ENCODE assay signal across 23 mouse cellular contexts in genomic region chr7:117003167-117003566, GRCm38 (mm10).
A peak's percentile ranks its signal among the peaks of the same experiment; 100 is the strongest.
DNase-seq lines count a peak whose midpoint lies in the region; ATAC-seq lines count a peak whose summit lies in the region.
"Had no signal": no experiment of that assay in that cellular context is flagged by ENCODE, and none has a peak within 500 bp of the region (broad histone marks: within the 10 kb centered on the region; RNA-seq: fewer than 3 reads in every experiment).

No protein-coding gene starts in this region.

- H3K9ac ChIP-seq in heart, embryonic 12.5 days: no peak overlapping the region
- H3K9ac ChIP-seq: embryonic facial prominence, embryonic 12.5 days; forebrain, embryonic 13.5 days; forebrain, embryonic 15.5 days; forebrain, postnatal 0 days had no signal

- H3K27me3 ChIP-seq in heart, embryonic 12.5 days (replicated peaks): no peaks in the 10 kb centered on the region
- H3K27me3 ChIP-seq in megakaryocyte, embryonic 14.5 days (replicated peaks): no peaks in the 10 kb centered on the region
- H3K27me3 ChIP-seq: CH12.LX; embryonic facial prominence, embryonic 12.5 days; forebrain, embryonic 13.5 days; forebrain, embryonic 15.5 days; Patski had no signal

- H3K27ac ChIP-seq in heart, embryonic 12.5 days (ENCODE audit: poor library complexity, severe bottlenecking): no peak overlapping the region
- H3K27ac ChIP-seq: embryonic facial prominence, embryonic 10.5 days; embryonic facial prominence, embryonic 12.5 days; forebrain, embryonic 13.5 days; forebrain, embryonic 15.5 days had no signal

- H3K36me3 ChIP-seq in heart, embryonic 12.5 days: no peaks in the 10 kb centered on the region
- H3K36me3 ChIP-seq in megakaryocyte, embryonic 14.5 days (replicated peaks; ENCODE audit: low read length): no peaks in the 10 kb centered on the region
- H3K36me3 ChIP-seq: embryonic facial prominence, embryonic 10.5 days; embryonic facial prominence, embryonic 12.5 days; forebrain, embryonic 15.5 days had no signal

- no peaks in the 10 kb centered on the region for H3K4me1 ChIP-seq in heart, embryonic 12.5 days (replicated peaks)
- H3K4me1 ChIP-seq in megakaryocyte, embryonic 14.5 days: peaks cover 11% of the 10 kb centered on the region; the same call in 1 of the 2 replicates
- H3K4me1 ChIP-seq: embryonic facial prominence, embryonic 10.5 days; embryonic facial prominence, embryonic 12.5 days; forebrain, embryonic 13.5 days; forebrain, embryonic 15.5 days had no signal

- H3K4me2 ChIP-seq in heart, embryonic 12.5 days: no peak overlapping the region
- H3K4me2 ChIP-seq: embryonic facial prominence, embryonic 12.5 days; forebrain, embryonic 13.5 days; forebrain, embryonic 15.5 days had no signal

- no peak overlapping the region for H3K4me3 ChIP-seq in heart, embryonic 12.5 days
- H3K4me3 ChIP-seq in megakaryocyte, embryonic 14.5 days (replicated peaks): peak overlapping the region; percentile 85
- H3K4me3 ChIP-seq: embryonic facial prominence, embryonic 10.5 days; embryonic facial prominence, embryonic 12.5 days; forebrain, embryonic 13.5 days; forebrain, embryonic 15.5 days had no signal

- H3K9me3 ChIP-seq in heart, embryonic 12.5 days (replicated peaks): 0 out of 2 replicates have a peak, but pooled peaks cover 5% of the 10 kb centered on the region
- H3K9me3 ChIP-seq in megakaryocyte, embryonic 14.5 days: peaks cover 32% of the 10 kb centered on the region
- H3K9me3 ChIP-seq: embryonic facial prominence, embryonic 12.5 days; forebrain, embryonic 13.5 days; forebrain, embryonic 15.5 days had no signal

- ATAC-seq in heart, embryonic 12.5 days (ENCODE audit: insufficient number of reproducible peaks, low FRiP score): no peak
- no peak for ATAC-seq in megakaryocyte, adult 5-6 weeks (ENCODE audit: poor library complexity, severe bottlenecking)
- ATAC-seq: activated CD4-positive, CD25-positive, alpha-beta regulatory T cell, adult 4 months; CD4-positive, CD25-positive, alpha-beta regulatory T cell, adult 4 months; forebrain, embryonic 13.5 days; forebrain, embryonic 15.5 days; forebrain, postnatal 0 days; Patski had no signal

- peak; percentile 27 for DNase-seq in heart, adult 11 months
- DNase-seq in urinary bladder, postnatal 25 days (ENCODE audit: low spot score): no peak
- DNase-seq: adrenal gland, adult 8-10 months; adrenal gland, postnatal 14 days; adrenal gland, postnatal 36 days; B cell, adult 2 months; cerebellum, adult 11-12 months; cerebellum, adult 2 months; cerebellum, adult 9-10 months; cerebellum, postnatal 10 days; cerebellum, postnatal 25 days; forebrain, postnatal 0 days had no signal
